Mouse (Mus musculus) heart, postnatal 10 days (tissue): ENCODE results near the gene Wdr73. TPM values are rescaled to one million over a fixed set of nuclear protein-coding genes. Genes with fewer than 3 reads are reported as not detected.
A peak's percentile ranks its signal among the peaks of the same experiment; 100 is the strongest.
"Not testable (repeated sequence)": the region's sequence is repeated elsewhere in the genome, so short reads cannot be mapped to it uniquely, and the experiment has no call there.

Source experiments
- DNase-seq, 2 experiments: peaks; one replicate each; pipeline ENCODE4 v3.0.0; 2021
- intact Hi-C: fragments of 180-260 bp; cut with DNase I; formaldehyde crosslinking; loops from one replicate; pipeline ENCODE4 v1.15.1; 2025
- total RNA-seq, 2 experiments: library from RNA; stranded (reverse); gene quantifications; 2 replicates each; pipeline ENCODE4 v1.2.3; 2021

Gene Wdr73
- 10 to 100 TPM in 1 of 2 experiments, 1 to 10 TPM in 1; 7.9 to 10.6 TPM for total RNA-seq

DNA sequence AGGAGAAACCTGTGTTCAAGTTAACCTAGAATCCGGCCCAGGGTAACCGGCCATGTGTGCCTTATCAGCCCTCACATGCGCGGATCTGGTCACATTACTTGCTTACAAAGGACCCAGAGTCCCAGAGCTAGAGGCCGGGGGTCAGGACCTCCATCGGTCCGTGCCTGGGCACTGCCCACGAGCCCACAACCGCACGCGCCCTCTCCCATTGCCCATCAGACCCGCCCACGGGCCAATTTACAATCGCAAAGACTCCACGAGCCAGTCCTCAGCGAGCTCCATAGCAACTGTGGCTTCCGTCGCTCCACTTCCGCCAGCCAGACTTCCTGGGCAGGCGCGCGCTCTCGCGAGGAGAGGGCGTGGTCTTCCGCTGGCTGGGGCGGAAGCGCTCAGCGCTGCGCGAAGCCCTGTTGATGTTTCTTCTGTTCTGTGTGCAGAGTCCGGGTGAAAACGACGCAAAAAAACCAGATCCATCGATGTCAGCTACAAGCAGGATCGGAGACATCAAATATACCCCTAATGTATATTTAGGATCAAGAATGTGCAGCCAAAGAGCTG lies at the start of gene Wdr73:
Gene Wdr73, minus strand, starts transcription at position 326 of the 558 bp plus-strand sequence.
- DNase-seq: peak; percentile 93 to 94
- intact Hi-C loops: loop anchor here (5.0 kb wide), 1 partner anchor 91 kb away; the partner anchor contains the start of gene Zfp592

DNA sequence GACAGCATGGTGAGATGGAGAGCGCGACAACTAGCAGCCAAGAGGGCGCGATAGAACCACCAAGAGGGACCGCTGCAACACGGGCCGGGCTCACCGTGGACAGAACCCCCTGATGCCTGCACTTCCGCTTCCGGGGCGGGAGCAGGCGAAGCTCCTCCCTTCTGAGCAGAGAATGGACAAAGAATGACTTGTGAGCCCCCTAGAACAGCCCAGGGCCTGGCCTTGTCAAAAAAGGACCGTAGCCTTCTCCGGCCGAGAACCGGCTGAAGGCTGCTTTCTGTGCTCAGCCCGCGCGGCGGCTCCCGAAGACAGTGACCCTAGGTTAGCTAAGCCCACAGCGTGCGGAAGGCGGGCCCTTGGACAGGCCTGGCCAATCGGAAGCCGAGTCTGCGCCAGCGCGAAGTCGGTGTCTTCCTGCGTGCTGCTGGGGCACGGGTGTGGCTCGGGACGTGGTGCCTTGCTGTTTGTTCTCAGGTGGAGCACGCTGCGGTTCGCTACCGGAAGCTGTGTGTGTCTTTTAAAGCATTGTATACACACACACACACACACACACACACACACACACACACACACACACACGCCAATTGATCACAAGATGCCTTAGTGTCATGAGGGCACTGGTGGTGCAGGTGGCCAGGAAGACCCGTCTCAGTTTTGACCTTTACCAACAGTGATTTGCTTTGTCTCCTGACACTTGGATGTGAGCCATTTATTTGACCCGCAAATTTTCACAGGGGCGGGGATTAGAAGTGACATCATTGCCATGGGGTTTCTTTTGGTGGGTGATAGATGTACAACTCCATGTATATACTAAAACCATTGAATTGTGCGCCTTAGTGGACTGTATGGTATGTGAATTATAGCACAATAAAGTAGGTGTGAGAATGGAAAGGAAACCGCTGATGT lies 46.6 kb upstream of the Wdr73 start, which contains the start of gene Sec11a:
Gene Sec11a, minus strand, starts transcription at position 336 of the 906 bp plus-strand sequence.
- peak; percentile 96 to 97 for DNase-seq
- intact Hi-C loops: loop anchor here (2.0 kb wide), 1 partner anchor 39 kb away; no protein-coding TSS in a partner anchor

DNA sequence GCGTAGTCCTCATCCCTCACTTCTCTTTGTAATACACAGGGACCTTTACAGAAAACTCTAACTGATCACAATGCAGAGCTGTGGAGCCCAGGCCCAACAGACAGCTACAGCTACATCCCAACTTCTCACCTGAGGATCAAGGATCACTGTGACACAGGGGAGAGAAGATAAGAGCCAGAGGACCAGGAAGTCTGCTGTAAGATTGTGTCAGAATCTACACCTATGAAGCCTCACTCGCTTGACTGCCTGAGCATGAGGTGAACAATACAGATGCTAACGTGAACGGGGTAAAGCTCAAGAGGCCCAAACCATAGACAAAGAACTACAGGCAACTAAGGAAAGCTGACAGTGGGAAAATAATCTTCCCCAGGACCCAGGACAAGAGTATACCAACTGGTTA lies 38.7 kb upstream of the Wdr73 start:
- DNase-seq: no peak
- intact Hi-C loops: no loop called here

DNA sequence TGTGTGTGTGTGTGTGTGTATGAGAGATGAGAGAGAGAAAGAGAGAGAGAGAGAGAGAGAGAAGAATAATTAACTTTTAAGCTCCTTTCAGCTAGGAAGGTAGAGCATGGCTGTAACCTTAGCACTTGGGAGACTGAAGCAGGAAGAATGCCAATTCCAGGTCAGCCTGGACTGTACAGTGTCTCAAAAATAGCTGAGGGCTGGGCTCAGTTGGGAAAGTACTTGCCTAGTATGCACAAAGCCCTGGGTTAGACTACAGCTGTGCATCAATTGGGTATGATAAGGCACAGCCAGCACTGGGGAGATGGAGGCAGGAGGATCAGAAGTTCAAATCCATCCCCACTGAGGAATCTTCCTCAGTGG lies 36.2 kb upstream of the Wdr73 start:
- intact Hi-C loops, DNase-seq: not testable (repeated sequence)

DNA sequence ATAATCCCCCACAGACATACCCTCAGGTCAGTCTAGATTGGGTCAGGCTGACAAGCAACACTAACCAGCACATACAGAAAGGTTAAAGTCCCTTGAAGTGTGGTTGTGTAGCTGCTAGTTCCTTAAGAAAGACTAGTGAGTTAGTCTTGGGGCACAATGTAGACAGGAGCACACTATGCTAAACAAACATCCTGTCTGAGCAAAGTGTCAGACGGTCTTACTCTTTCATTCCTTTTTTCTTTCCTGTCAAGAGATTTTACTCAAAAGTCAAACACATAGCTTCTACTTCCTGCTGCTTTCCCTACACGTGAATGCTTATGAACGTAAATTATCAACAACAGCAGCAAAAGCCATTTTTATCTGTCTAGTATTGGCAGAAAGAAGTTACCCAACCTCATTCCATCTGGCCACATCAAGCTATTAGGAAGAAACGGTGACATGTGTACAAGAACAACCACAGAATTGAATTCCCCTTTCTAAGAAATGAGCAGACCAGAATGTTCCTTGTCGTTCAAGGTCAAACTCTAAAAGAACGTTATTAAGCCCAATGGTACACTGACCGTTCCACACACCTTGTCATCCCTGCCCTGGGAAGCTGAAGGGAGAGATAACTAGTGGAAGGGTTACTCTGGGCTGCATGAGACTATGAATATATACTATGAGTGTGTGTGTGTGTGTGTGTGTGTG lies 35.7 kb upstream of the Wdr73 start:
- DNase-seq, intact Hi-C loops: not testable (repeated sequence)

DNA sequence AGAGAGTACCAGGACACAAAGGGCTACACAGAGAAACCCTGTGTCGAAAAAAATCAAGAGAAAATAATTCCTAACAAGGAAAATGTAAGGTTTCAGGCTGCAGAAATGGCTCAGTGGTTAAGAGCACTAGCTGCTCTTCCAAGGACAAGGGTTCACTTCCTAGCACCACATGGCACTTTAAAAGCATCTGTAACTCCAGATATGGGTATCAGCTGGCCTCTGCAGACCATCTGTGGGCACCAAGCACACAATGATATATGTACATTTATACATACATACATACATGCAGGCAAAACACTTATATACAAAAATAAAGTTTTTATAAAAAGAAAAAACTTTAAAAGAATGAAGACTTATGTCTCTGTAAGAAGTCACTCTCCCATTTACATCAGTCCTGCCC lies 34.8 kb upstream of the Wdr73 start:
- no peak for DNase-seq
- intact Hi-C loops: no loop called here

DNA sequence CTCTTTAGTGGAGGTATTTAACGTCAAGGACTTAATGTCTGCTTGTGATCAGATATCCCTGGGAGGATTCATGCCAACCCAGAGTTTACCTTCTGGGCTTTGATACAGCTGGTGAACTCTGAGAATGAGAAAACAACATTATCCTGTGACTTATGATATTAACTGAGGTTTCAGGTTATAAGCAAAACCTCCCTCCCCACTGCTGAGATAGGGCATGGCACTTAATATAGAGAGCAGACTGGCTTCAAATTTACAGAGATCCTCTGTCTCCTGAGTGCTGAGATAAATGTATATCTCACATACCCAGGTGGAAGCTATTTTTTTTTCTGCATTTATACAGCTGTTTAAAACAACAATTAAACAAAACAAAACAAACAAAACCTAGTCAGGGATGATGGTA lies 31.7 kb upstream of the Wdr73 start:
- no peak for DNase-seq
- intact Hi-C loops: no loop called here

DNA sequence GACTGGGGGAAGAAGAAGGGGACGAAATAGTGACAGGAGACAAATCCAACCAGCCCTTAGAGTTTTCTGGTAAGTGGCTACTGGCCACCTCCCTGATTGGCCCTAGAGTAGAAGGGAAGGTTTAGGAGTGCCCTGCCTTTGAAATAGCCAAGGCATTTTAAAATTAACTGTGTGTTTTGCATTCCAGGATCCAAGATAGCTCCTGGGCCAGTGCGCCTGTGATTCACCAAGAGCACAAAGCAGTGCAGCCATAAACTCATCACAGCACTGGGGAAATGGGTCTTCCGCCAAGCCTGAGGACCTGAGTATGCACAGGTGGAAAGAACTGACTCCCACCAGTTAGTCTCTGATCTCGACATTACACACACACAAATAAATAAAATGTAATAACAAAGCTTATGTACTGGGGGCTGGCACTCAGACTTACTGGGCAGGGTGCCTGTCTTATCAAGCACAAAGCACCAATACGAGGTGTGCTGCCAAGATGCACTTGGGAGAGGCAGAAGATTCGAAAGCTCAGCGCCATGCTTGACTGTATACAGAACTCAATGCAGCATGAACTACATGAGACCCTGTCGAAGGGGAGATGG lies 30.6 kb upstream of the Wdr73 start:
- peak; percentile 67 to 75 for DNase-seq
- intact Hi-C loops: no loop called here

DNA sequence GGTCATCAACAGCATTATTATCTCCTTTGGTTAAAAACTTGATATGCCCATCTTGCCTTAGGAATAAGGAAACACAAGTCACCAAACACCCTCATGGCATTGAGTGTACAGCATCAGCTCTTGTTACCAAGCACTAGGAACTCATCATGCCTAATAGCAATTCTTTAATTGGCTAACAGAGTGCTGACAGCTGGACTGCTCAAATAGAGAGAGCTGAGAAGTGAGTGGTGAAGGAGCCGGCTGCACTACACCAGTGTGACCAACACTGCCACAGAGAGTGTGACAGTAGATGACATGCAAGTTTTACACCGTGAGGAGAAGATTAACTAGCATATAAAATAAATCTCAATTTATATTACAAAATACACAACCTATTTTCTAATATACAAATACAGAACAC lies 22.1 kb upstream of the Wdr73 start:
- DNase-seq: peak; percentile 45 to 48
- intact Hi-C loops: no loop called here

DNA sequence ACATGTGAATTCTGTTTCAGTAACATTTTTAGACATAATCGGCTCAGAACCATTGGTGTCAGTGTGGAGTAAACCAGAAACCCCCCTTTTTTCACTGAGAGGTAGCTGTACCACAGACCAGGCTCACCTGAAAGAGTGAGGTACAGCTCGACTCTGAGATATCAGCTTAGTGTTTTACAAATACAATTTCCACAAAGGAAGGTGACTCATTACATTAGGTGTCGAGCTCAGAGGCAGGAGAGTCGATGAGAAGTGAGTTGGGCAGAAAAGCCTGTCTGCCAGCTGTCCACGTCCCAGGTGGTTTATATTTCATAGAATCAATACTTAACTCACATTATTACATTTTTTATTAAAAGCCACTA lies 18.6 kb upstream of the Wdr73 start:
- no peak for DNase-seq
- intact Hi-C loops: no loop called here

DNA sequence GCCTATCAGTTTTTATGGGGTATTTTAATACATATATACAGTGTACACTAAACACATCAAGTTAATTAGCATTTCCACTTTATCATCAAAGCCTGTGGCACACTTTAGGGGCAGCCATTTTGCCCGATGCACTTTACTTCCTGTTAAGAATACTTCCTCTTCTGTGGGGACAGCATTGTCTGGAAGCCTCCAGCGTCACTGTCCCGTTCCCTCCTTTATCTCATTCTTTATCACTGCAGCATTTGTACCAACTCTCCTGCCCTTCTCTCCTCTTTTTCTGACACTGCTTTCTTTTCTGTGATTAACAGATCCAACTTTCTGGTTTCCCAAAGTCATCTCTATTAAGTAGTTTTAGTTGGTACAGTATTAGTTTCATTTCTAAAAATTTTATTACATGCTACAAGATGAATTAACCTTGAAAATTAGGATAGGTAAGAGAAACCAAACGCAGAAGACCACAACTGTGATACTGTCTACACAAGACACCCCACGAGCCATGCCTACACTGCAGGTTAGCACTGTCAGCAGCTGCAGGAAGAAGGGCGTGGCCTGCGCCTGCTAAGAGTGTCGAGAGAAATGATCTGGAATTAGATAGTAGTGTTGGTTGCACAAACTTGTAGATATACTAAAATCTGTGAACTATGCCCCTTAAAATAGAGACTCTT lies 18.0 kb upstream of the Wdr73 start:
- intact Hi-C loops: no loop called here
- DNase-seq: no peak

DNA sequence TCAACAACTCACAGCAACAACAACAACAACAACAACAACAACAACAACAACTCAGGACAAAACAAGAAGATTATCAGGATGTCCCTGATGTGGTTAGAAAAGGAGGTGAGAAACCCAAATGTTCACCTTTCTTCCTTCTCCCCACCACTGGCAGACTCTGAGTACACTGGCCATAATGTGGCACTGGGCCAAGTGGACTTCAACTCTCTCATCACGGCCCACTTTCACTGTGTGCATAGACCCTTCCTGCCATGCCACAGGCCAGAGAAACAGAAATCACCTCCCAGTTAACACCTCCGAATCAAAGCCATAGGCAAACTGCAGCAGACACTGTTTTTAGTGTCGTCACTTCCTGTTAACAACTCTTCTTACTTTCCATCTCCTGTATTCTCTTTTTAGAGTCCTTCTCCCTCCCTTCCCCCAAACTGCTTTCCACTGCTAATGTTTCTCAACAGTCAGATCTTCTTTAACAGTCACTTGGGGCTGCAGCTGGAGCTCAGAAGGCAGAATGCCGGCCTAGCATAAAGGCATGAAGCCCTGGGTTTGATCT lies 16.9 kb upstream of the Wdr73 start:
- intact Hi-C loops: no loop called here
- DNase-seq: no peak

DNA sequence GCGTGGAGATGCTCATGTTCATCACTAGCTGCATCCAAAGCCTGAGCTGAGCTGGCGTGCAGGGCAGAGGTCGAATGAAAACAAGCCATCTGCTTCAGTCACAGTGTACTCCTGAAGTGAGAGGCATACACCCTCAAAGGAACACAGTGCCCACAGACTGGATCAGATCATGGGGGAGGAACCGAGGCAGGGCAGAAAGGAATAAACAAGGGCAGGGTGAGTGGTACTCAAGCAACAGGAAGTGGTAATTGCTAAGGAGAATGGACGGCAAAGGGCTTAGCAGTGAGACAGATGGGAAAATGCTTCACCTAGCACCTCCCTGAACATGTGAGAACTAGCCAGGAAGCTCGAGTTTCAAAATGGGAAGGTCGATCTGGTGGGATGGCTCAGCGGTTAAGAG lies 11.4 kb upstream of the Wdr73 start:
- no peak for DNase-seq
- intact Hi-C loops: no loop called here

DNA sequence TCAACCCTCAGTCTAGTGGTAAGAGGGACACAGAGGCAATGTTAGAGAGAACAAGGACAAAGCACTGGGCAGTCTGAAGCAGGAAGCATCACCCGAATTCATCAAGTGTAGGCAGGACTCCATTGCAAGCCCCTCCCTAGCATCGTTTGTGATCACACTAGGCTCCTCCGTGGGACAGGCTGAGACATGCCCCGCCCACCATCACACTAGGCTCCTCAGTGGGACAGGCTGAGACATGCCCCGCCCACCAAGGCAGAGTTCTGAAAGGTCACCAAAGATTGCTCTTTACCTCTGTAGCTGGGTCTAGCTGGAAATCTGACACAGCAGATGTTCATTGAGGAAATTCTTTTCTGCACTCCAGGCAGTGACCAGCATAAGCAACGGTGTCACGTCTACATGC lies 10.0 kb upstream of the Wdr73 start:
- intact Hi-C loops: no loop called here
- no peak for DNase-seq

DNA sequence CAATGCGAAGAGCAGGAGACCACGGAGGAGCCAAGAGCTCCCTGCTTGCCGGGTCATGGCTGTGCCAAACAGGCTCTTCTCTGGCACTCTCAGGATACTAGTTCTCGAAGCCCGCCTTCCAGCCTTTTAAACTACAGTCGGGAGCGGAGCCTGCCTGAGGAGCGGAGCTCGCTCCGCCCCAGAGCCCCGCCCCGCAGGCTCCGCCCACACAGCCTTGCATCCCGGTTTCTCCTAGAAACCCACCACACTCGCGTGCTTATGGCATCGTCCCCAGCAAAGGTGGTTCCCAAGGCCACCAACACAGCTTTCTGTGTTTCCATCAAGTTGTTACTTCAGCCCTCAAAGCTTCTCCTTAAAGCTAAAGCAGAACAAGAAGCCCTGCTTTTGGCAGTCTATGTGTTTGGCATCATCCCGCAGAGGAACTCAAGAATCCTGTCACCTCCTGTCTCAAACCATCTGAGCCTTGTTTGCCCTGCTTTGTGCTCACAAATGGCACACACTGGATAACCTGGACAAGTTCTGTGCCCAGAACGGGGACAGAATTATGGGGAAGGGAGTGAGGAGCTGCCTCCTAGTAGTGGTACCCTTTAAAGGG lies 3.9 kb upstream of the Wdr73 start, which contains the start of gene Nmb:
Gene Nmb, minus strand, starts transcription at position 156 of the 595 bp plus-strand sequence.
- DNase-seq: peak; percentile 69 to 81
- intact Hi-C loops: loop anchor here (5.0 kb wide), 1 partner anchor 87 kb away; the partner anchor contains the start of gene Zfp592

DNA sequence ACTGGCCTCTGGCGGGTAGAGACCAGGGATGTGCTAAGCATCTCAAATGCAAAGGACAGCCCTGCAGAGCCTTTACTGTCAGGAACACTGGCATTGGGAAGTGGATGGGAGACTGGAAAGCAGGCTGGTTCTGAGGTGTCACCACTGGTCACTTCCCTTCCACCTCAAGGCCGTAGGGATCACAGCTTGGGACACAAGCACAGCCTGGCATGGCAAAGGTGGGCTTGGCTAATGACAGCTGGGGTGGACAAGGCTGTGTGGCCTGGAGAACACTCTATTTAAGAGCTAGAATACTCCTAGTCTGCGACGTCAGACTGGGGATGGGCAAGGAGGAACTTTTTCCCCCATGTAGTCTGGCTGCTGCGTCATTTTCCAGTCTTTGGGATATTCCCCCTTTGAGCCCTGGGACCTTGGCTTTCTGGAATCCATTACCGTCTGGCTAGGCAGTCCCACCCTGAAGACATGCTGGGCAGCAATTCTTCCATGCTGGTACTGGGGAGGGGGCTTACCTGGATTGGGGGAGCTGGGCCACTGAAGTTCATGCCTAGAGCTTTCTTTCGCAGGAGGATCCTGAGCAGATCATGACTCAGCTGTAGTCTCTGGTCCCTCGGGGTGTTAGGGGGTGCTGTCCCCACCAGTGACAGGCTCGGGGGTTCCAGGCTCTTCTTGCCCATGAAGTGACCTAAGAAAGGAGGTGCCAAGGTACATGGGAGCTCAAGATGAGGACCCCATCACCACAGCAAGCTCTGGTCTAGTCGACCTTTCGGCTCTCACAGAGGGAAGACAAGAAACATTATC lies 2.8 kb upstream of the Wdr73 start:
- intact Hi-C loops: loop anchor here (5.0 kb wide), 1 partner anchor 88 kb away; the partner anchor contains the start of gene Zfp592
- no peak for DNase-seq

DNA sequence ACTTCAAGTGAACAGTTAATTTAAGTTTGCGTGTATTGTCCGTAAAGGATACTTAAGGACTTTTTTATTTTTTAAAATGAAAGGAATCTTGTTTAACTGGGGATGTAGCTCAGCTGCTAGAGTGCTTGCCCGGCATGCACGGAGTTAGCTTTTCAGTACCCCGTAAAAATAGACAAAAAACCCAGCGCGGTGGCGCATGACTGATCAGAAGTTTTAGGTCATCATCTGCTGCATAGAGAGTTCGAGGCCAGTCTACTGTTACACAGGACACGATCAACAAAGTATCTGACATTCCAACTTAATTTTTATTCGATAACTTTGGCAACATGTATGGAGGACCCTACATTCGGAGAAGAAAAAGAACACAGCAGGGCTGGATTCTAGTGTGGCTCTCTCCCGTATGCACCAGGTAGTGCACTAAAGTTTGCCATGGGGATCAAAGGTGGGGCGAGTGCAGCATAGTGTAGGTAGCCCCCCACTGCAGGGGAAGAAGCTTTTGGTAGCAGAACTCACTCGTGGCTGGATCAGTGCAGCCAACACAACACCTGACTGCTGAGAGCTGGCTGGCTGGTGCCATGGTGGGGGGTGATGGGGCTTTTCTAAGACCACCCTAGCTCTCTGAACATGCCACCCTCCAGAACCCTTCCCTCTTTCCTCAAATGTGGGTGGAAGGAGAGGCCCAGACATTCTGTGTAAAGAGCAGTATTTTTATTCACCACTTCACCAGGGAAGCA lies 639 bp upstream of the Wdr73 start:
- intact Hi-C loops: loop anchor here (5.0 kb wide), 1 partner anchor 91 kb away; the partner anchor contains the start of gene Zfp592
- DNase-seq: peak; percentile 17 to 42

DNA sequence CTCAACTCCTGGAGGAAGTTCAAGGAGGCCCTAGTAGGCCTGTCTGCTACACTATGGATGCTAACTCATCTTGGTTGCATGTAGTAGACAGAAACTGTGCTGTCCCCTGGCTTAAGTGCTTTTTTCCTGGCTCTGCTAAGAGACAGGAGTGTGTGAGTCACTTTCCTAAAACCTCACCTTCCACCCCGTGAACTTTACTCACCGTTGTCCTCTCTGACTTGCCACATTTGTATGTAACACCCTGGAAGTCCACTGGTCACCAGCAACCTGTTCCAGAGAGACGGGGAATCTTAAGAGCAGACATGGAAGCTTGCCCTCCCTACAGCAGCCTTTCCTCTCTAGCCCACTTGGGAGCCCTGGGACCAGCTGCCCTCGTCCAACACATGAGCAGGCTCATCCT lies 3.3 kb downstream of the Wdr73 start:
- intact Hi-C loops: no loop called here
- DNase-seq: no peak
